ENCODE assay signal across 9 mouse cellular contexts in genomic region chr12:3390577-3391262, GRCm38 (mm10). TPM values are rescaled to one million over a fixed set of nuclear protein-coding genes. Genes with fewer than 3 reads are reported as not detected.
DNase-seq lines count a peak whose midpoint lies in the region; ATAC-seq and TF ChIP-seq lines count a peak whose summit lies in the region.
"Had no signal": no experiment of that assay in that cellular context is flagged by ENCODE, and none has a peak within 500 bp of the region (broad histone marks: within the 10 kb centered on the region; RNA-seq: fewer than 3 reads in every experiment).

No protein-coding gene starts in this region.

- H3K4me2 ChIP-seq in forebrain, embryonic 14.5 days (ENCODE audit: low read length): no peak overlapping the region
- no peak overlapping the region for H3K4me2 ChIP-seq in lung, embryonic 14.5 days

- H3K4me3 ChIP-seq in G1E (ENCODE audit: low read depth, low read length): no peak overlapping the region
- H3K4me3 ChIP-seq in forebrain, embryonic 14.5 days (ENCODE audit: low read depth, low read length): no peak overlapping the region
- no peak overlapping the region for H3K4me3 ChIP-seq in lung, embryonic 14.5 days (ENCODE audit: low read depth, low read length)
- H3K4me3 ChIP-seq in olfactory bulb, adult 2 months (ENCODE audit: insufficient read depth, low read depth, low read length): no peak overlapping the region
- H3K4me3 ChIP-seq: megakaryocyte, embryonic 14.5 days had no signal

- peak; percentile 41; the same call in 1 of the 2 replicates for ATAC-seq in G1E (ENCODE audit: extremely low read depth, insufficient number of reproducible peaks, low FRiP score, poor library complexity, severe bottlenecking)
- peak; percentile 85 for ATAC-seq in forebrain, embryonic 14.5 days
- peak; percentile 71 for ATAC-seq in lung, embryonic 14.5 days (ENCODE audit: insufficient read depth)

- peak; percentile 14 for DNase-seq in G1E (ENCODE audit: low spot score)
- DNase-seq in cerebellum, adult 11 months: peak; percentile 63
- peak; percentile 89 for DNase-seq in forebrain, embryonic 14.5 days (ENCODE audit: low spot score)
- DNase-seq in heart, postnatal 4 days: peak; percentile 91
- peak; percentile 75 to 89 for DNase-seq in layer of hippocampus, adult 18-20 months (ENCODE audit: low spot score in 2 of 2)
- peak; percentile 92 for DNase-seq in lung, embryonic 14.5 days
- DNase-seq in testis, postnatal 14 days (ENCODE audit: low spot score): peak; percentile 72

- peak; percentile 80 for TF ChIP-seq CTCF in G1E (IDR thresholded peaks at IDR 0.05; ENCODE audit: low read depth, low read length)
- TF ChIP-seq CTCF in lung, embryonic 14.5 days (IDR thresholded peaks at IDR 0.05; ENCODE audit: low read depth): peak; percentile 94
- peak; percentile 84 for TF ChIP-seq CTCF in olfactory bulb, adult 2 months (IDR thresholded peaks at IDR 0.05; ENCODE audit: insufficient read depth, low read depth, low read length)

- no peak overlapping the region for H3K27ac ChIP-seq in forebrain, embryonic 14.5 days (ENCODE audit: low read depth, low read length)
- no peak overlapping the region for H3K27ac ChIP-seq in lung, embryonic 14.5 days (ENCODE audit: low read depth)
- no peak overlapping the region for H3K27ac ChIP-seq in olfactory bulb, adult 2 months (ENCODE audit: insufficient read depth, low read depth, low read length)

- H3K4me1 ChIP-seq in G1E (ENCODE audit: insufficient read depth, low read depth, low read length): peaks cover 6% of the 10 kb centered on the region
- no peaks in the 10 kb centered on the region; the same call in 1 of the 2 replicates for H3K4me1 ChIP-seq in forebrain, embryonic 14.5 days (ENCODE audit: control insufficient read depth, insufficient read depth, low read length)
- H3K4me1 ChIP-seq in lung, embryonic 14.5 days (ENCODE audit: insufficient read depth): no peaks in the 10 kb centered on the region
- peaks cover 20% of the 10 kb centered on the region for H3K4me1 ChIP-seq in olfactory bulb, adult 2 months (ENCODE audit: control insufficient read depth, insufficient read depth, low read length)

- TF ChIP-seq POLR2A in olfactory bulb, adult 2 months (IDR thresholded peaks at IDR 0.05; ENCODE audit: insufficient read depth, low read depth, low read length): no peak

- no peaks in the 10 kb centered on the region for H3K36me3 ChIP-seq in G1E (replicated peaks)
- peaks cover 84% of the 10 kb centered on the region for H3K36me3 ChIP-seq in forebrain, embryonic 14.5 days (ENCODE audit: control insufficient read depth, insufficient read depth, low read length)
- H3K36me3 ChIP-seq in lung, embryonic 14.5 days (ENCODE audit: insufficient read depth): peaks cover 35% of the 10 kb centered on the region

- no peaks in the 10 kb centered on the region for H3K9me3 ChIP-seq in G1E (replicated peaks)
- H3K9me3 ChIP-seq in forebrain, embryonic 14.5 days (replicated peaks; ENCODE audit: control insufficient read depth, low read length): no peaks in the 10 kb centered on the region
- H3K9me3 ChIP-seq in lung, embryonic 14.5 days (ENCODE audit: low read depth, low read length): no peaks in the 10 kb centered on the region
- H3K9me3 ChIP-seq: megakaryocyte, embryonic 14.5 days had no signal

- H3K27me3 ChIP-seq in G1E (ENCODE audit: insufficient read depth, low read length): no peaks in the 10 kb centered on the region
- H3K27me3 ChIP-seq in forebrain, embryonic 14.5 days (replicated peaks; ENCODE audit: control insufficient read depth, insufficient read depth, low read length): no peaks in the 10 kb centered on the region
- no peaks in the 10 kb centered on the region for H3K27me3 ChIP-seq in lung, embryonic 14.5 days (ENCODE audit: insufficient read depth, low read length)
- H3K27me3 ChIP-seq: megakaryocyte, embryonic 14.5 days had no signal

- no peak overlapping the region for H3K9ac ChIP-seq in forebrain, embryonic 14.5 days (ENCODE audit: low read length)
- no peak overlapping the region for H3K9ac ChIP-seq in lung, embryonic 14.5 days

- WGBS in forebrain, embryonic 14.5 days: 30% methylated on average over 12 of the region's 12 CpGs
- 34% methylated on average over 12 of the region's 12 CpGs for WGBS in lung, embryonic 14.5 days
- 24% methylated on average over 12 of the region's 12 CpGs for WGBS in olfactory bulb, adult 2 months

RNA-seq across cellular contexts. Expression of gene Kif3c, which starts 25.8 kb away (rescaled TPM):
- total RNA-seq in G1E (2014; fragmentation: Nextera tagmentation): 0.53 and 0.78 TPM in 2 replicates
- total RNA-seq in G1E (2017): 1.9 and 2.0 TPM in 2 replicates
- polyA plus RNA-seq in G1E (2012): 0.46 and 0.55 TPM in 2 replicates
- polyA plus RNA-seq in forebrain, embryonic 14.5 days (2014; fragmentation: Nextera tagmentation; extraction: Ambion mirVana): 50.8 and 78.5 TPM in 2 replicates
- total RNA-seq in heart, postnatal 4 days (2021): 1 to 10 TPM; 5.2 to 5.7 TPM
- total RNA-seq in layer of hippocampus, adult 18-20 months (2021): 100 to 1,000 TPM; 158 to 162 TPM
- 12.4 and 14.1 TPM in 2 replicates for polyA plus RNA-seq in lung, embryonic 14.5 days (2014; fragmentation: Nextera tagmentation; extraction: Ambion mirVana)
- polyA plus RNA-seq in olfactory bulb, adult 2 months (2012; ENCODE audit: insufficient read depth, insufficient read length, low replicate concordance, missing spikeins): 67.4 TPM in 1 of 2 replicates, not detected in the other

RNA-seq across cellular contexts. Expression of gene Asxl2, which starts 35.9 kb away (rescaled TPM):
- 82.5 and 91.9 TPM in 2 replicates for total RNA-seq in G1E (2014; fragmentation: Nextera tagmentation)
- 36.5 and 47.5 TPM in 2 replicates for total RNA-seq in G1E (2017)
- polyA plus RNA-seq in G1E (2012): 10.6 and 13.6 TPM in 2 replicates
- polyA plus RNA-seq in forebrain, embryonic 14.5 days (2014; fragmentation: Nextera tagmentation; extraction: Ambion mirVana): 8.9 and 12.2 TPM in 2 replicates
- total RNA-seq in heart, postnatal 4 days (2021): 10 to 100 TPM; 33.9 to 39.0 TPM
- total RNA-seq in layer of hippocampus, adult 18-20 months (2021): 10 to 100 TPM; 29.1 to 30.4 TPM
- polyA plus RNA-seq in lung, embryonic 14.5 days (2014; fragmentation: Nextera tagmentation; extraction: Ambion mirVana): 18.7 and 21.0 TPM in 2 replicates
- not detected in 2 replicates for polyA plus RNA-seq in olfactory bulb, adult 2 months (2012; ENCODE audit: insufficient read depth, insufficient read length, low replicate concordance, missing spikeins)

Comparison
In these comparisons a context has a peak if more than half of its experiments do, and no peak if none do; other contexts are left out.
1. DNase-seq: peak in every context shown above with its lines; median percentile 92 in lung, embryonic 14.5 days; 91 in heart, postnatal 4 days; 89 in forebrain, embryonic 14.5 days; 82 in layer of hippocampus, adult 18-20 months; 72 in testis, postnatal 14 days; 63 in cerebellum, adult 11 months; 14 in G1E.